Mouse (Mus musculus) kidney, embryonic 14.5 days (tissue): ENCODE measurements around the gene Gm20765. TPM values are rescaled to one million over a fixed set of nuclear protein-coding genes. Genes with fewer than 3 reads are reported as not detected.
"Not testable (repeated sequence)": the region's sequence is repeated elsewhere in the genome, so short reads cannot be mapped to it uniquely, and the experiment has no call there.

Experiments
- ATAC-seq: fragments of 200-750 bp; cut with Nextera tagmentation; 2 replicates; pipeline ENCODE4 v1.8.0; 2017; ENCODE audit warnings: moderate number of reproducible peaks, mild to moderate bottlenecking, moderate TSS enrichment, moderate library complexity; ENCODE audit not compliant: low FRiP score, low TSS enrichment
- H3K27ac ChIP-seq: fragments of 300-500 bp; sonication (generic); 2 replicates; pipeline ENCODE4 v1.5.1; 2014; ENCODE audit warnings: low read depth, mild to moderate bottlenecking, low read length, moderate library complexity, mixed read lengths
- H3K27me3 ChIP-seq: fragments of 300-500 bp; sonication (generic); 2 replicates; pipeline ENCODE4 v1.6.1; 2014; ENCODE audit warnings: mild to moderate bottlenecking, low read length; ENCODE audit not compliant: control insufficient read depth, insufficient read depth
- H3K36me3 ChIP-seq: fragments of 300-500 bp; sonication (generic); 2 replicates; pipeline ENCODE4 v1.6.1; 2014; ENCODE audit warnings: low read length, mixed read lengths; ENCODE audit not compliant: control insufficient read depth, insufficient read depth
- H3K4me1 ChIP-seq: fragments of 300-500 bp; sonication (generic); 2 replicates; pipeline ENCODE4 v1.6.1; 2014; ENCODE audit warnings: low read length, mixed read lengths; ENCODE audit not compliant: control insufficient read depth, insufficient read depth
- H3K4me2 ChIP-seq: fragments of 300-500 bp; sonication (generic); replicated peaks from 2 replicates; pipeline ENCODE4 v1.6.1; 2014; ENCODE audit warnings: low read depth, mild to moderate bottlenecking, low read length
- H3K4me3 ChIP-seq: fragments of 300-500 bp; sonication (generic); 2 replicates; pipeline ENCODE4 v1.5.1; 2014; ENCODE audit warnings: mild to moderate bottlenecking, low read length
- H3K9ac ChIP-seq: fragments of 300-500 bp; sonication (generic); 2 replicates; pipeline ENCODE4 v1.6.1; 2014; ENCODE audit warnings: low read depth, mild to moderate bottlenecking, low read length, moderate library complexity
- H3K9me3 ChIP-seq: fragments of 300-500 bp; sonication (generic); 2 replicates; pipeline ENCODE4 v1.6.1; 2016; ENCODE audit warnings: low read length; ENCODE audit not compliant: control insufficient read depth
- WGBS: fragments of 180-500 bp; shearing (Covaris S2); extraction: QIAGEN DNeasy Blood & Tissue Kit; methylation state at CpG from one replicate; pipeline ENCODE4 v1.1.7; 2014; 5-methylcytosine and 5-hydroxymethylcytosine counted together
- polyA plus RNA-seq: library from polyadenylated mRNA; unstranded; fragments of >200 nt; fragmentation: Nextera tagmentation; extraction: Ambion mirVana; gene quantifications from 2 replicates; pipeline ENCODE4 v1.2.1, GENCODE M21; 2014

Gene Gm20765
- not detected in 2 replicates for polyA plus RNA-seq

- H3K27me3 ChIP-seq, ATAC-seq, H3K9me3 ChIP-seq, H3K4me1 ChIP-seq, H3K4me3 ChIP-seq, H3K27ac ChIP-seq, H3K9ac ChIP-seq, H3K4me2 ChIP-seq, H3K36me3 ChIP-seq: not testable (repeated sequence)
- no CpG with 5 or more reads among the region's 3 CpGs for WGBS
Measured at GRCm38 (mm10) chr10:104185233-104185632, at the start of gene Gm20765. Gm20765 (plus strand) TSS chr10:104185533.

GRCm38 (mm10) chr10:104142687-104143086 lies 42.6 kb upstream of the Gm20765 start, which contains the start of gene Gm21293:
Gm21293 (plus strand) TSS chr10:104142987.
- not testable (repeated sequence) for H3K27ac ChIP-seq, H3K4me3 ChIP-seq, H3K4me1 ChIP-seq, ATAC-seq, H3K9ac ChIP-seq, H3K9me3 ChIP-seq, H3K4me2 ChIP-seq, H3K27me3 ChIP-seq, H3K36me3 ChIP-seq
- WGBS, result no CpG with 5 or more reads among the region's 3 CpGs

DNA sequence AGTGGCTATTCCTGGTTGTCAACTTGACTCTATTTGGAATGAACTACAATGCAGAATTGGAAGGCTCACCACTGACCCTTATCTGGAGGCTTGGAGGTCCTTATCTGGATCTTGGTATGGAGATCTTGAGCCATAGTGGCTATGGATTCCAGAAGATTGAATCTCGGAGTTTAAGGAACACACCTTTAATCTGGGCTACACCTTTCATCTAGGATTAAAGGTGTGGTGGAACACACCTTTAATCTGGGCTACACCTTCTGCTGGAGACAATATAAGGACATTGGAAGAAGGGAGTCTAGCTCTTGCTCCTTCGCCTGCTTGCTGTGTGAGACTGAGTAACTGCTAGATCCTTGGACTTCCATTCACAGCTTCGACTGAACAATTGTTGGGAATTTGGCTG lies 34.1 kb upstream of the Gm20765 start, which contains the start of gene Gm6763:
TSS of gene Gm6763 (plus strand) at position 301 of the 400 bp plus-strand sequence.
- not testable (repeated sequence) for ATAC-seq, H3K27me3 ChIP-seq, H3K9me3 ChIP-seq, H3K4me3 ChIP-seq, H3K4me1 ChIP-seq, H3K4me2 ChIP-seq, H3K9ac ChIP-seq, H3K36me3 ChIP-seq, H3K27ac ChIP-seq
- WGBS, result no CpG with 5 or more reads among the region's 3 CpGs

GRCm38 (mm10) chr10:104159706-104160105 lies 25.6 kb upstream of the Gm20765 start, which contains the start of gene Gm8764:
Gm8764 (plus strand) TSS chr10:104160006.
- ATAC-seq, result not testable (repeated sequence)

DNA sequence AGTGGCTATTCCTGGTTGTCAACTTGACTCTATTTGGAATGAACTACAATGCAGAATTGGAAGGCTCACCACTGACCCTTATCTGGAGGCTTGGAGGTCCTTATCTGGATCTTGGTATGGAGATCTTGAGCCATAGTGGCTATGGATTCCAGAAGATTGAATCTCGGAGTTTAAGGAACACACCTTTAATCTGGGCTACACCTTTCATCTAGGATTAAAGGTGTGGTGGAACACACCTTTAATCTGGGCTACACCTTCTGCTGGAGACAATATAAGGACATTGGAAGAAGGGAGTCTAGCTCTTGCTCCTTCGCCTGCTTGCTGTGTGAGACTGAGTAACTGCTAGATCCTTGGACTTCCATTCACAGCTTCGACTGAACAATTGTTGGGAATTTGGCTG lies 17.1 kb upstream of the Gm20765 start, which contains the start of gene Gm21304:
TSS of gene Gm21304 (plus strand) at position 301 of the 400 bp plus-strand sequence.
- not testable (repeated sequence) for H3K27me3 ChIP-seq, H3K4me3 ChIP-seq, H3K36me3 ChIP-seq, ATAC-seq, H3K27ac ChIP-seq, H3K9me3 ChIP-seq, H3K4me1 ChIP-seq, H3K4me2 ChIP-seq, H3K9ac ChIP-seq
- WGBS, result no CpG with 5 or more reads among the region's 3 CpGs

More at GRCm38 (mm10) chr10:104159706-104160105, 25.6 kb upstream of the Gm20765 start, which contains the start of gene Gm8764:
- H3K4me2 ChIP-seq, H3K4me3 ChIP-seq, H3K9me3 ChIP-seq, H3K9ac ChIP-seq, H3K27me3 ChIP-seq, H3K4me1 ChIP-seq, H3K27ac ChIP-seq, H3K36me3 ChIP-seq: not testable (repeated sequence)
- WGBS, result no CpG with 5 or more reads among the region's 3 CpGs

GRCm38 (mm10) chr10:104176724-104177123 lies 8.6 kb upstream of the Gm20765 start, which contains the start of gene Gm21312:
Gm21312 (plus strand) TSS chr10:104177024.
- ATAC-seq, H3K9me3 ChIP-seq, H3K27ac ChIP-seq, H3K36me3 ChIP-seq, H3K4me1 ChIP-seq, H3K4me3 ChIP-seq, H3K27me3 ChIP-seq, H3K9ac ChIP-seq, H3K4me2 ChIP-seq: not testable (repeated sequence)
- no CpG with 5 or more reads among the region's 3 CpGs for WGBS

DNA sequence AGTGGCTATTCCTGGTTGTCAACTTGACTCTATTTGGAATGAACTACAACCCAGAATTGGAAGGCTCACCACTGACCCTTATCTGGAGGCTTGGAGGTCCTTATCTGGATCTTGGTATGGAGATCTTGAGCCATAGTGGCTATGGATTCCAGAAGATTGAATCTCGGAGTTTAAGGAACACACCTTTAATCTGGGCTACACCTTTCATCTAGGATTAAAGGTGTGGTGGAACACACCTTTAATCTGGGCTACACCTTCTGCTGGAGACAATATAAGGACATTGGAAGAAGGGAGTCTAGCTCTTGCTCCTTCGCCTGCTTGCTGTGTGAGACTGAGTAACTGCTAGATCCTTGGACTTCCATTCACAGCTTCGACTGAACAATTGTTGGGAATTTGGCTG lies 8.4 kb downstream of the Gm20765 start, which contains the start of gene Gm4340:
TSS of gene Gm4340 (plus strand) at position 301 of the 400 bp plus-strand sequence.
- not testable (repeated sequence) for ATAC-seq, H3K36me3 ChIP-seq, H3K4me1 ChIP-seq, H3K27me3 ChIP-seq, H3K27ac ChIP-seq, H3K4me2 ChIP-seq, H3K9ac ChIP-seq, H3K4me3 ChIP-seq, H3K9me3 ChIP-seq
- no CpG with 5 or more reads among the region's 3 CpGs for WGBS

DNA sequence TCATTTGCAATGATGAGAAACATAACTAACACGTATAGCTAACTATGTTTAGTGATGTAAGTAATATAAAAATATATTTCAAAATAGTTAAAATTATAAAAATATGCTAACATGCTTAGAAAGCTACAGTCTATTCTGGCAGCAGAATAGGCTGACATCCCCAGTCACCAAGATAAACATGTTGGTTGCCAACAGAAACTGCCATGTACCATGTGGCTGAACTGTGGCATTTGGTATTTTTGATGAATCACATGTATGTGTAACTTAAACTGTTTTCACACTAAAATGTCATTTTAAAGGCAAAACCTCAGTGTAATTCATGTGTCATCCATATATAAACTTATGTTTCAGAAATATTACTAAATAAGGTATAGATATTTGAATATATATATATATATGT lies 24.3 kb downstream of the Gm20765 start:
- H3K4me2 ChIP-seq, result no peak overlapping the region
- no peak overlapping the region for H3K27ac ChIP-seq
- no peaks in the 10 kb centered on the region for H3K36me3 ChIP-seq
- no peaks in the 10 kb centered on the region for H3K4me1 ChIP-seq
- no peak overlapping the region for H3K4me3 ChIP-seq
- no peak for ATAC-seq
- no peak overlapping the region for H3K9ac ChIP-seq
- no peaks in the 10 kb centered on the region for H3K9me3 ChIP-seq
- no peaks in the 10 kb centered on the region for H3K27me3 ChIP-seq
- WGBS, result 88% methylated on average over 1 of the region's 1 CpGs

- H3K9me3 ChIP-seq, result no peaks in the 10 kb centered on the region
- H3K9ac ChIP-seq, result no peak overlapping the region
- no peaks in the 10 kb centered on the region for H3K27me3 ChIP-seq
- WGBS, result 63% methylated on average over 3 of the region's 3 CpGs
- H3K4me1 ChIP-seq, result no peaks in the 10 kb centered on the region
- H3K36me3 ChIP-seq, result no peaks in the 10 kb centered on the region
- H3K4me2 ChIP-seq, result no peak overlapping the region
- H3K27ac ChIP-seq, result no peak overlapping the region
- ATAC-seq, result no peak
- H3K4me3 ChIP-seq, result no peak overlapping the region
Measured at GRCm38 (mm10) chr10:104210268-104210990, 25.1 kb downstream of the Gm20765 start.
